Mouse (Mus musculus): ENCODE measurements around the gene Sergef.

DNA sequence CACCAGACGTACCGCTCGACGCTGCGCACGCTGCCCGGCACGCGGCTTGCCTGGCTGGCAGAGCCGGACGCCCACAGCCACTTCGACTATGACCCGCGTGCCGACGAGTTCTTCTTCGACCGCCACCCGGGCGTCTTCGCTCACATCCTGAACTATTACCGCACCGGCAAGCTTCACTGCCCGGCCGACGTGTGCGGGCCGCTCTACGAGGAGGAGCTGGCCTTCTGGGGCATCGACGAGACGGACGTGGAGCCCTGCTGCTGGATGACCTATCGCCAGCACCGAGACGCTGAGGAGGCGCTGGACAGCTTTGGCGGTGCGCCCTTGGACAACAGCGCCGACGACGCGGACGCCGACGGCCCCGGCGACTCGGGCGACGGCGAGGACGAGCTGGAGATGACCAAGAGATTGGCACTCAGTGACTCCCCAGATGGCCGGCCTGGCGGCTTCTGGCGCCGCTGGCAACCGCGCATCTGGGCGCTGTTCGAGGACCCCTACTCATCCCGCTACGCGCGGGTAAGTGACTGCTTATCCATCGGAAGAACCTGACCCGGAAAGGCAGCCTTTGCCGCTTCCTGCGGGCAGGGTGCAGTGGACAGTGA lies 241.8 kb downstream of the Sergef start:
- TF ChIP-seq POLR2A (IDR thresholded peaks at IDR 0.05; ENCODE audit: insufficient read depth, low read depth, low read length) = no peak
- TF ChIP-seq CTCF (IDR thresholded peaks at IDR 0.05; ENCODE audit: insufficient read depth, low read depth, low read length) = no peak

Measured in olfactory bulb, adult 2 months (tissue).